Mouse (Mus musculus) forebrain, embryonic 10.5 days (tissue): ENCODE data around the gene Galm. TPM values are rescaled to one million over a fixed set of nuclear protein-coding genes. Genes with fewer than 3 reads are reported as not detected.

ENCODE experiments used
- DNase-seq: peaks from one replicate; pipeline ENCODE4 v3.0.0-alpha.2; 2017; ENCODE audit warnings: low spot score; ENCODE audit errors: extremely low spot score
- H3K27ac ChIP-seq: fragments of 300-500 bp; sonication (generic); 2 replicates; pipeline ENCODE4 v1.5.1; 2016; ENCODE audit warnings: mild to moderate bottlenecking
- H3K27me3 ChIP-seq: fragments of 300-500 bp; sonication (generic); 2 replicates; pipeline ENCODE4 v1.6.1; 2016; ENCODE audit warnings: mild to moderate bottlenecking; ENCODE audit not compliant: poor library complexity, severe bottlenecking
- H3K36me3 ChIP-seq: fragments of 300-500 bp; sonication (generic); replicated peaks from 2 replicates; pipeline ENCODE4 v1.6.1; 2016; ENCODE audit warnings: mild to moderate bottlenecking, moderate library complexity
- H3K4me1 ChIP-seq: fragments of 300-500 bp; sonication (generic); 2 replicates; pipeline ENCODE4 v1.6.1; 2016
- H3K4me3 ChIP-seq: fragments of 300-500 bp; sonication (generic); 2 replicates; pipeline ENCODE4 v1.5.1; 2016; ENCODE audit warnings: mild to moderate bottlenecking, moderate library complexity
- H3K9me3 ChIP-seq: fragments of 300-500 bp; sonication (generic); 2 replicates; pipeline ENCODE4 v1.6.1; 2016; ENCODE audit warnings: mild to moderate bottlenecking, moderate library complexity
- WGBS: fragments of 180-500 bp; shearing (Covaris S2); methylation state at CpG from one replicate; pipeline ENCODE4 v1.1.7; 2016; 5-methylcytosine and 5-hydroxymethylcytosine counted together
- polyA plus RNA-seq: library from polyadenylated mRNA; unstranded; fragments of >200 nt; fragmentation: Nextera tagmentation; extraction: Ambion mirVana; gene quantifications from 2 replicates; pipeline ENCODE4 v1.2.1, GENCODE M21; 2016

Galm gene
- polyA plus RNA-seq, 1 experiment from 2014 or later, result 15.5 TPM

- Histone ChIP-seq H3K4me3 (no peak overlapping the region), H3K9me3 (no peaks in the 10 kb centered on the region), H3K27ac (no peak overlapping the region), H3K4me1 (peaks cover 21% of the 10 kb centered on the region), H3K36me3 (no peaks in the 10 kb centered on the region), H3K27me3 (no peaks in the 10 kb centered on the region)
- WGBS, result 59% methylated on average over 2 of the region's 2 CpGs
- no peak for DNase-seq
Observed at GRCm38 (mm10) chr17:80153631-80154030, 26.4 kb downstream of the Galm start.

DNA sequence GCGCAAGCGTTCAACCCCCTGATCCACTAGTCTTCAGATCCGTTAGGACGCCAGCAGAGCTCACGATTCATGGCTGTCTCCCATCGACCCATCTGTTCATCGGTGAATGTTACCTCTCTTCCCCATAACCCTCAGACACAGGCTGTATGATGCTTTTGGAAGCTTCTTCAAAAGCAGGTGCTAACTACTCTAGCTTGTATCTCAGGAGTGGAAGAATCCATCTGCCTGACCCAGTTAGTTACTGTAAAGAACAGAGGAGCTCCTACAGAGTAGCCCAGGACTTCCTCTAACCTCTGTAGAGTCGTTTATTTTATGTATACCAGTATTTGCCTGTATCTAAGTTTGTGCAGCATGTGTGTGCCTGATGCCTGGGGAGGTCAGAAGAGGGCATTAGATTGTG lies 29.6 kb downstream of the Galm start:
- WGBS, result 92% methylated on average over 8 of the region's 8 CpGs
- H3K9me3 ChIP-seq, result no peaks in the 10 kb centered on the region

DNA sequence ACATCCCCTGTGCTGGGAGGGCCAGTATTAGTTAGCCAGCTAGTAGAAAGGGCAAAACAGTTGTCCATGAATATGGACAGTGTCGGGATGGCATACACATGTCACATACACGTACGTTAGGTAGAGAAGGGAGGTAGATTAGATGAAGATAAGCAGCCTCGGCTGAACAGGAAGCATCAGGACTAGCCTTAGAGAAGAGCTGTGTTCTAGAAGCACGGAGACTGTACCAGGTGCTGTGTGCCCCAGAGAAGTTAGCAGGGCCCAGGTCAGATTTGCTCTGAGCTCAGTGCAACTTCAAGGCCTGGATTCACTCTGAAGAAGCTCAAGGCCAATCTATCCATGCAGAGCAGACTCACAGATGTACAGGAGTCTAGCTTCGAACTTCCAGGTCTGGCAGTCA lies 30.2 kb downstream of the Galm start:
- no peaks in the 10 kb centered on the region for H3K36me3 ChIP-seq
- H3K4me1 ChIP-seq, result peaks cover 13% of the 10 kb centered on the region
- no peak for DNase-seq
- H3K4me3 ChIP-seq, result no peak overlapping the region
- WGBS, result 94% methylated on average over 6 of the region's 6 CpGs
- H3K27ac ChIP-seq, result no peak overlapping the region
- no peaks in the 10 kb centered on the region for H3K9me3 ChIP-seq
- H3K27me3 ChIP-seq, result no peaks in the 10 kb centered on the region

More for the DNA sequence above, 29.6 kb downstream of the Galm start:
- DNase-seq, result no peak
- Histone ChIP-seq H3K4me1 (peaks cover 13% of the 10 kb centered on the region), H3K27ac (no peak overlapping the region), H3K36me3 (no peaks in the 10 kb centered on the region), H3K27me3 (no peaks in the 10 kb centered on the region), H3K4me3 (no peak overlapping the region)

- no peak overlapping the region for H3K27ac ChIP-seq
- no peaks in the 10 kb centered on the region for H3K27me3 ChIP-seq
- H3K36me3 ChIP-seq, result no peaks in the 10 kb centered on the region
- 91% methylated on average over 5 of the region's 5 CpGs for WGBS
- no peaks in the 10 kb centered on the region for H3K9me3 ChIP-seq
- H3K4me1 ChIP-seq, result no peaks in the 10 kb centered on the region
- no peak overlapping the region for H3K4me3 ChIP-seq
- DNase-seq, result no peak
Observed at GRCm38 (mm10) chr17:80160454-80160853, 33.2 kb downstream of the Galm start.

DNA sequence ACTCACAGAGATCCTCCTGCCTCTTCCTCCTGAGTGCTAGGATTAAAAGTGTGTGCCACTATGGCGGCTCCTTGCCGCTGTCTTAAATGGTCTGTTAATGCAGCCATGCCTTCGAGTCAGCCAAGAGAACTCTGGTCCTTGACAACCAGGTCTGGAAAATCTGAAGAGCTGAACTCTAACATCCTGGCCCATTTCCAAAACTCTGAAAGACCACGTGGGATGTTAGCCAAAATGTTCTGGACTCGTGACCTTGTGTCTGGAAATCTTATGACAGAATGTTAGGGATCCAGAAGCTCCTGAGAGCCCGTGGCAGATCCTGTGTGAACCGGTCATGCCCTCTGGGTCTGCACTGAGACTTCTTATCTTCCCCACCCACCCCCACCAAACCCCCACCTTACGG lies 36.7 kb downstream of the Galm start:
- Histone ChIP-seq H3K4me3 (no peak overlapping the region), H3K4me1 (peaks cover 19% of the 10 kb centered on the region), H3K9me3 (no peaks in the 10 kb centered on the region), H3K27me3 (no peaks in the 10 kb centered on the region), H3K27ac (no peak overlapping the region), H3K36me3 (no peaks in the 10 kb centered on the region)
- WGBS, result 91% methylated on average over 8 of the region's 8 CpGs
- DNase-seq, result no peak

DNA sequence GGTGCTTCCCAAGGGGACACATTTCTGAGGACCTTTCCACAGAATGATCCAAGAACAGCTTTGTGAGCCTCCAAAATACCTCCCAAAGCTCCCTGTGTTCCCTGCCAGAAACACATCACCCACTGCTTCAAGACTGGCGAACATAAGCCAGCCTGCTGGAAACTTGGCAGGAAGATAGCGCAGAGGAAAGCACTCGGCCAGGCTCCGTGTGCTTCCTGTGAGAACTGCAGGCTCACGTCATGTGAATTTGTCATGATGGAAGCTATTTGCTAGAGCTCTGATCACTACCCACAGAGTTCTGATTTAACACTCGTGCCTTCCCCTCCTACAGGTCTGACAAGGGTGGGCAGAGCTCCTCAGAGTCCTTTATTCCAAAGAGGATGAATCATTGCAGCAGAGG lies 38.5 kb downstream of the Galm start:
- Histone ChIP-seq H3K4me3 (no peak overlapping the region), H3K27me3 (no peaks in the 10 kb centered on the region), H3K36me3 (no peaks in the 10 kb centered on the region), H3K9me3 (no peaks in the 10 kb centered on the region), H3K27ac (no peak overlapping the region), H3K4me1 (peaks cover 23% of the 10 kb centered on the region)
- 90% methylated on average over 6 of the region's 6 CpGs for WGBS
- DNase-seq, result no peak

DNA sequence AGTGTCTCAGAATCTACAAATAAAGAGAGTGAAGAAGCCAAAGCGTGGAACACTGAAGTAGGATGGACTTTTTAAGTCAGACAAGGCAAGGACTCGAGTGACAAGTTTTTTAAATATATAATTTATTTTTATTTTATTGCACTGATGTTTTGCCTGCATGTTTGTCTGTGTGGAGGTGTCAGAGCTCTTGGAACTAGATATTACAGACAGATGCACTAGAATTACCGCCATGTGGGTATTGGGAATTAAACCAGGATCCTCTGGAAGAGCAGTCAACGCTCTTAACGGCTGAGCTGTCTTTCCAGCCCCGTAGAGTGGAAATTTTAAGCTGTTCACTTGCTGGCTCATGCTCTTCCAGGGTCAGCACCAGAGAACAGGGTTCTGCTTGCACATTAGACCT lies 39.1 kb downstream of the Galm start:
- no peak for DNase-seq
- Histone ChIP-seq H3K9me3 (no peaks in the 10 kb centered on the region), H3K36me3 (no peaks in the 10 kb centered on the region), H3K4me3 (no peak overlapping the region), H3K4me1 (peaks cover 23% of the 10 kb centered on the region), H3K27me3 (no peaks in the 10 kb centered on the region), H3K27ac (no peak overlapping the region)
- 91% methylated on average over 6 of the region's 6 CpGs for WGBS

GRCm38 (mm10) chr17:80167436-80167835 lies 40.2 kb downstream of the Galm start:
- no peak for DNase-seq
- no peaks in the 10 kb centered on the region for H3K36me3 ChIP-seq
- WGBS, result 64% methylated on average over 4 of the region's 4 CpGs
- peaks cover 23% of the 10 kb centered on the region for H3K4me1 ChIP-seq
- H3K9me3 ChIP-seq, result no peaks in the 10 kb centered on the region
- no peak overlapping the region for H3K27ac ChIP-seq
- no peaks in the 10 kb centered on the region for H3K27me3 ChIP-seq
- no peak overlapping the region for H3K4me3 ChIP-seq

- DNase-seq, result no peak
- H3K4me1 ChIP-seq, result peaks cover 23% of the 10 kb centered on the region
- no peak overlapping the region for H3K27ac ChIP-seq
- H3K4me3 ChIP-seq, result no peak overlapping the region
- WGBS, result 68% methylated on average over 7 of the region's 7 CpGs
- no peaks in the 10 kb centered on the region for H3K9me3 ChIP-seq
- no peaks in the 10 kb centered on the region for H3K36me3 ChIP-seq
- H3K27me3 ChIP-seq, result no peaks in the 10 kb centered on the region
Observed at GRCm38 (mm10) chr17:80167851-80168251, 40.6 kb downstream of the Galm start.

DNA sequence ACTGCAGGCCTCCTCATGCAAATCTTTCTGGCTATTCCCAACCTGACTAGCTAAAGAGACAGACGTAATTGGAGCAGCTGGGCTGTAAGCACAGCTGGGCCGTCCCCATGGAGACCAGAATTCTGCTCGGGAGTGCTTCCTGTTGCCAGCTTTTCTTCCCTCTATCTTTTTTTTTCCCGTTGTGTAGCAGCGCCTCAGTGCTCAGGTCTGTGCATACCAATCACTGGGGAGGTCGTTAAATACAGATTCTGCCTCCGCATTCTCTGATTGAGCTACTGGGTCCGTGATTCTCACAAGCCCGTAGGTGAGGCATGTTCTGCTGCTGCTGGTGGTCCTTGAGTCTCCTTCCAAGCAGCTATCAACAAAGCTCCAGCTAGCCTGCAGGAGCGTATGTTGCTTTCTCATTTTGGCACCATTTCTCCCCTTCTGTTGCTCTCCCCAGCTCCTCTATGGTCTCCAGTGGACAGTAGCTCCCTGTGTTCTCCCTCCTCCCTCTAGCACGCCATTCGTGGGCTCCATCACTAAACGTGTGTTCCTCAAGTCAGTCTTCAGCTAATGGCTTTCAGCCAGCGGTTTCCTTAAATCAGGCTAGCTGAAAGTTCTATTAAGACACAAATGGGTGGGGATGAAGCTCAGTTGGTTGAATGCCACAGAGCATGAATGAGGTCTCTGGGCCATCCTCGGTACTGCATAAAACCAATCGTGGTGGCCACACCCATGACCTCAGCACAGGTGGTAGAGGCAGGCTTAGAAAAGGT lies 41.3 kb downstream of the Galm start:
- DNase-seq, result peak; percentile 44
- Histone ChIP-seq H3K27ac (peak overlapping the region; percentile 40; the same call in 1 of the 2 replicates), H3K36me3 (no peaks in the 10 kb centered on the region), H3K4me3 (peak overlapping the region; percentile 10; the same call in 1 of the 2 replicates), H3K4me1 (peaks cover 23% of the 10 kb centered on the region), H3K9me3 (no peaks in the 10 kb centered on the region), H3K27me3 (no peaks in the 10 kb centered on the region)
- WGBS, result 33% methylated on average over 16 of the region's 16 CpGs

GRCm38 (mm10) chr17:80169792-80170191 lies 42.5 kb downstream of the Galm start:
- Histone ChIP-seq H3K36me3 (no peaks in the 10 kb centered on the region), H3K4me3 (no peak overlapping the region), H3K27me3 (no peaks in the 10 kb centered on the region), H3K27ac (no peak overlapping the region), H3K9me3 (no peaks in the 10 kb centered on the region), H3K4me1 (peaks cover 28% of the 10 kb centered on the region)
- DNase-seq, result no peak
- 92% methylated on average over 6 of the region's 6 CpGs for WGBS

DNA sequence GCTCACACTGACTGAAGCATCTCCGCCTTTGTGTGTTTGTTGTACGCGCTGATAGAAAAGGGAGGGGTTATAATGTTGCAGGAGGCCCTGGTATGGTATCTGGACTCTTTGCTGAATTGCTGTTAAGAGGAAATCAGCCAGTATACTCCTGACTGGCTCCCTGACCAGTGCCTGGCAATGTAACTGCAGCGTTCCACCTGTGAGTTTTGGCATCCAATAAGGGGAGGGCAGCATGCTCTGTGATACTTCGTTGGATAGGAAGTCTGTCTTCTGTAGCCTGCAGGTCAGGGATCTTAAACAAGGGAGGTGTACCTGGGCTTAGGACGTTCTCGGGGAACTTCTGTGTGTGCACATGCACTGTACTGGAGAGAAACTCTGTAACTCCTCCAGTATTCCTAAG lies 43.7 kb downstream of the Galm start:
- no peaks in the 10 kb centered on the region for H3K36me3 ChIP-seq
- no peak for DNase-seq
- 94% methylated on average over 7 of the region's 7 CpGs for WGBS

DNA sequence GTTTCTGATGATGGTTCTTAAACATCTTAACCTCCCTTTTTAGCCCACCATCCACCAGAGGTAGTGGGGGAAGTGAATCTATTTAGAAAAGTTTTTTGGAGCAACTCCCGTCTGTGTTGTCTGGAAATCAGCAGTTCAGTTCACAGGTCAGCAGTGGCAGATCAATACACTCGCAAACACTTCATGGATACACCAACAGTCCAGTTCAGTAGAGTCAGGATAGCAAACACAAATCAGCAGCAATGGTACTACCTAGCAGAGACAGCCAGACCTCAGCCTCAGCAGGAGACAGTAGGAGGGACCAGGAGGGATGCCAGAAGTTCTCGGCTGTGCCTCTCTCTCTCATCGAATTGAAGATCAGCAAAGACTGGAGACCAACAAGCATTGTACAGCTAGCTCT lies 44.7 kb downstream of the Galm start:
- 95% methylated on average over 4 of the region's 4 CpGs for WGBS
- H3K9me3 ChIP-seq, result no peaks in the 10 kb centered on the region
- no peaks in the 10 kb centered on the region for H3K36me3 ChIP-seq
- no peak for DNase-seq
- H3K4me1 ChIP-seq, result peaks cover 34% of the 10 kb centered on the region
- no peaks in the 10 kb centered on the region for H3K27me3 ChIP-seq
- no peak overlapping the region for H3K4me3 ChIP-seq
- H3K27ac ChIP-seq, result no peak overlapping the region

More for the DNA sequence above, 43.7 kb downstream of the Galm start:
- Histone ChIP-seq H3K27ac (no peak overlapping the region), H3K9me3 (no peaks in the 10 kb centered on the region), H3K4me3 (no peak overlapping the region), H3K4me1 (peaks cover 34% of the 10 kb centered on the region), H3K27me3 (no peaks in the 10 kb centered on the region)
